In genomic region chr3:102023829-102024228, GRCm38 (mm10) we compare ENCODE assay signal across 9 mouse cellular contexts. TPM values are rescaled to one million over a fixed set of nuclear protein-coding genes. Genes with fewer than 3 reads are reported as not detected.
DNase-seq lines count a peak whose midpoint lies in the region; ATAC-seq and TF ChIP-seq lines count a peak whose summit lies in the region.
"Had no signal": no experiment of that assay in that cellular context is flagged by ENCODE, and none has a peak within 500 bp of the region (broad histone marks: within the 10 kb centered on the region; RNA-seq: fewer than 3 reads in every experiment).

No protein-coding gene starts in this region.

- H3K36me3 ChIP-seq in heart, embryonic 13.5 days: no peaks in the 10 kb centered on the region
- H3K36me3 ChIP-seq in heart, adult 2 months (ENCODE audit: control insufficient read depth, insufficient read depth, low read length): no peaks in the 10 kb centered on the region
- H3K36me3 ChIP-seq in hindbrain, embryonic 15.5 days: no peaks in the 10 kb centered on the region
- no peaks in the 10 kb centered on the region for H3K36me3 ChIP-seq in midbrain, embryonic 13.5 days

- H3K9ac ChIP-seq in heart, embryonic 13.5 days: peak overlapping the region; percentile 76
- no peak overlapping the region for H3K9ac ChIP-seq in heart, adult 2 months (ENCODE audit: low read depth, low read length)
- no peak overlapping the region for H3K9ac ChIP-seq in hindbrain, embryonic 15.5 days
- H3K9ac ChIP-seq in midbrain, embryonic 13.5 days (replicated peaks): 0 out of 2 replicates have a peak overlapping the region, but pooled peaks have one; percentile 44

- H3K4me2 ChIP-seq in heart, embryonic 13.5 days: peak overlapping the region; percentile 76
- peak overlapping the region; percentile 73 for H3K4me2 ChIP-seq in hindbrain, embryonic 15.5 days
- H3K4me2 ChIP-seq in midbrain, embryonic 13.5 days (replicated peaks): peak overlapping the region; percentile 58

- TF ChIP-seq EP300 in heart, adult 2 months (IDR thresholded peaks at IDR 0.05; ENCODE audit: insufficient read depth, low read depth, low read length): no peak

- TF ChIP-seq CTCF in heart, adult 2 months (IDR thresholded peaks at IDR 0.05): no peak

- no peaks in the 10 kb centered on the region for H3K9me3 ChIP-seq in heart, embryonic 13.5 days
- H3K9me3 ChIP-seq in hindbrain, embryonic 15.5 days: no peaks in the 10 kb centered on the region
- no peaks in the 10 kb centered on the region for H3K9me3 ChIP-seq in midbrain, embryonic 13.5 days

- peak overlapping the region; percentile 52 for H3K4me3 ChIP-seq in heart, embryonic 13.5 days
- no peak overlapping the region for H3K4me3 ChIP-seq in heart, adult 2 months
- H3K4me3 ChIP-seq in hindbrain, embryonic 15.5 days: peak overlapping the region; percentile 28; the same call in 1 of the 2 replicates
- peak overlapping the region; percentile 31 for H3K4me3 ChIP-seq in midbrain, embryonic 13.5 days (replicated peaks)

- H3K27ac ChIP-seq in heart, embryonic 13.5 days (replicated peaks): no peak overlapping the region
- no peak overlapping the region for H3K27ac ChIP-seq in heart, adult 2 months
- H3K27ac ChIP-seq in hindbrain, embryonic 15.5 days (replicated peaks): peak overlapping the region; percentile 45; the same call in 1 of the 2 replicates
- H3K27ac ChIP-seq in midbrain, embryonic 13.5 days: peak overlapping the region; percentile 84

- no peaks in the 10 kb centered on the region for H3K79me2 ChIP-seq in heart, adult 2 months (replicated peaks; ENCODE audit: control insufficient read depth, insufficient read depth, low read length)

- intact Hi-C loops in heart, adult 2 months (cut with DNase I): no loop called here

- TF ChIP-seq POLR2A in heart, adult 2 months (IDR thresholded peaks at IDR 0.05; ENCODE audit: insufficient read depth, low read depth, low read length): no peak

- H3K27me3 ChIP-seq in heart, embryonic 13.5 days (replicated peaks): peaks cover 18% of the 10 kb centered on the region
- peaks cover 5% of the 10 kb centered on the region; the same call in 1 of the 2 replicates for H3K27me3 ChIP-seq in heart, adult 2 months (ENCODE audit: control insufficient read depth, insufficient read depth, low read length)
- H3K27me3 ChIP-seq in hindbrain, embryonic 15.5 days: no peaks in the 10 kb centered on the region
- H3K27me3 ChIP-seq in midbrain, embryonic 13.5 days: no peaks in the 10 kb centered on the region; the same call in 1 of the 2 replicates

- peaks cover 27% of the 10 kb centered on the region for H3K4me1 ChIP-seq in heart, embryonic 13.5 days
- no peaks in the 10 kb centered on the region for H3K4me1 ChIP-seq in heart, adult 2 months (ENCODE audit: control insufficient read depth, insufficient read depth, low read length)
- peaks cover 27% of the 10 kb centered on the region for H3K4me1 ChIP-seq in hindbrain, embryonic 15.5 days (replicated peaks)
- H3K4me1 ChIP-seq in midbrain, embryonic 13.5 days (replicated peaks): peaks cover 47% of the 10 kb centered on the region

- DNase-seq in heart, adult 2 months: no peak
- peak; percentile 33 for DNase-seq in embryo, embryonic 10 days (ENCODE audit: low spot score)
- DNase-seq in frontal cortex, postnatal 10 days (ENCODE audit: low spot score in 2 of 2): no peak
- DNase-seq in kidney, adult 11 months: no peak
- DNase-seq in spleen, adult 12 weeks (ENCODE audit: low spot score): no peak

- 17% methylated on average over 5 of the region's 5 CpGs for WGBS in heart, embryonic 13.5 days
- WGBS in heart, adult 2 months: 34% methylated on average over 5 of the region's 5 CpGs
- 6% methylated on average over 5 of the region's 5 CpGs for WGBS in hindbrain, embryonic 15.5 days
- WGBS in midbrain, embryonic 13.5 days: 3% methylated on average over 5 of the region's 5 CpGs

- ATAC-seq in heart, embryonic 13.5 days (ENCODE audit: extremely low read depth, insufficient number of reproducible peaks, low FRiP score, low TSS enrichment): no peak
- ATAC-seq in hindbrain, embryonic 15.5 days (ENCODE audit: low FRiP score, low read depth): no peak
- ATAC-seq in midbrain, embryonic 13.5 days: 0 out of 2 replicates have a peak, but pooled peaks have one; percentile 16

RNA-seq across cellular contexts. Expression of gene Nhlh2, which starts 14.0 kb away (rescaled TPM):
- polyA plus RNA-seq in heart, embryonic 13.5 days (2015; fragmentation: Nextera tagmentation; extraction: Ambion mirVana): not detected in 2 replicates
- not detected for total RNA-seq in heart, adult 2 months (2021)
- polyA plus RNA-seq in heart, adult 2 months (2012; rRNA removed): not detected in 2 replicates
- polyA plus RNA-seq in hindbrain, embryonic 15.5 days (2015; fragmentation: Nextera tagmentation; extraction: Ambion mirVana): 36.2 and 40.3 TPM in 2 replicates
- polyA plus RNA-seq in midbrain, embryonic 13.5 days (2015; fragmentation: Nextera tagmentation; extraction: Ambion mirVana): 86.9 and 98.1 TPM in 2 replicates
- total RNA-seq: heart, postnatal 10 days had no signal

Comparison
In these comparisons a context has a peak if more than half of its experiments do, and no peak if none do; other contexts are left out.
1. H3K9ac ChIP-seq: peak in heart, embryonic 13.5 days (single experiment) and midbrain, embryonic 13.5 days (single experiment); none in heart, adult 2 months (single experiment) and hindbrain, embryonic 15.5 days (single experiment).
2. H3K27ac ChIP-seq: peak in hindbrain, embryonic 15.5 days (single experiment) and midbrain, embryonic 13.5 days (single experiment); none in heart, embryonic 13.5 days (single experiment) and heart, adult 2 months (single experiment).
3. RNA of gene Nhlh2, which starts 14.0 kb away (polyA plus RNA-seq): 86.9 to 98.1 TPM in midbrain, embryonic 13.5 days and 36.2 to 40.3 TPM in hindbrain, embryonic 15.5 days; not detected in heart, embryonic 13.5 days and not detected in heart, adult 2 months; every median in the first group is over 10 times any median in the second.
4. Peak in every context shown above with its lines, with median percentiles within 50 percentile points of each other: H3K4me2 ChIP-seq.